Mouse (Mus musculus) myocyte (in vitro differentiated cells): ENCODE data around the gene Gpr108.

Experiments
- POLR2AphosphoS2 ChIP-seq: IDR thresholded peaks from one replicate; pipeline ENCODE4 v1.6.1; 2011; ENCODE audit warnings: low read depth, control low read depth; ENCODE audit not compliant: insufficient read length
- SRF ChIP-seq: IDR thresholded peaks from one replicate; pipeline ENCODE4 v1.6.1; 2011; ENCODE audit warnings: low read depth; ENCODE audit not compliant: control insufficient read depth, insufficient read length
- USF1 ChIP-seq: IDR thresholded peaks from one replicate; pipeline ENCODE4 v1.6.1; 2011; ENCODE audit warnings: low read depth, mild to moderate bottlenecking, control low read depth, moderate library complexity

GRCm38 (mm10) chr17:57250461-57251160 lies 2.4 kb upstream of the Gpr108 start:
- TF ChIP-seq USF1 (no peak), POLR2AphosphoS2 (no peak), SRF (no peak)
